Mouse (Mus musculus) liver, postnatal 0 days (tissue): ENCODE results near the gene Tmem117. TPM values are rescaled to one million over a fixed set of nuclear protein-coding genes. Genes with fewer than 3 reads are reported as not detected.

ENCODE experiments used
- ATAC-seq: fragments of 200-750 bp; cut with Nextera tagmentation; 2 replicates; pipeline ENCODE4 v1.8.0; 2017; ENCODE audit warnings: mild to moderate bottlenecking, moderate library complexity
- DNase-seq: peaks from one replicate; pipeline ENCODE4 v3.0.0-alpha.2; 2016
- H3K27ac ChIP-seq: fragments of 300-500 bp; sonication (generic); 2 replicates; pipeline ENCODE4 v1.5.1; 2014; ENCODE audit warnings: antibody characterized with exemption, moderate library complexity, mild to moderate bottlenecking, low read depth
- H3K27me3 ChIP-seq: fragments of 300-500 bp; sonication (generic); 2 replicates; pipeline ENCODE4 v1.6.1; 2014; ENCODE audit warnings: low read length, control low read depth, mixed read lengths; ENCODE audit not compliant: insufficient read depth
- H3K36me3 ChIP-seq: fragments of 300-500 bp; sonication (generic); replicated peaks from 2 replicates; pipeline ENCODE4 v1.6.1; 2014; ENCODE audit warnings: mild to moderate bottlenecking, control low read depth, low read length, moderate library complexity, mixed read lengths; ENCODE audit not compliant: insufficient read depth
- H3K4me1 ChIP-seq: fragments of 300-500 bp; sonication (generic); 2 replicates; pipeline ENCODE4 v1.6.1; 2014; ENCODE audit warnings: antibody characterized with exemption, mild to moderate bottlenecking, control low read depth; ENCODE audit not compliant: insufficient read depth
- H3K4me2 ChIP-seq: fragments of 300-500 bp; sonication (generic); 2 replicates; pipeline ENCODE4 v1.6.1; 2014; ENCODE audit warnings: low read depth, mild to moderate bottlenecking, low read length, moderate library complexity, mixed read lengths
- H3K4me3 ChIP-seq: fragments of 300-500 bp; sonication (generic); 2 replicates; pipeline ENCODE4 v1.5.1; 2014; ENCODE audit warnings: low read depth, low read length
- H3K9ac ChIP-seq: fragments of 300-500 bp; sonication (generic); replicated peaks from 2 replicates; pipeline ENCODE4 v1.6.1; 2014; ENCODE audit warnings: mild to moderate bottlenecking, moderate library complexity
- H3K9me3 ChIP-seq: fragments of 300-500 bp; sonication (generic); 2 replicates; pipeline ENCODE4 v1.6.1; 2016; ENCODE audit warnings: mild to moderate bottlenecking, control low read depth, low read length, mixed read lengths
- CTCF ChIP-seq: sonication (generic); IDR thresholded peaks from 2 replicates; pipeline ENCODE4 v1.5.1; 2016; ENCODE audit warnings: antibody characterized with exemption, low read depth
- EP300 ChIP-seq: IDR thresholded peaks from 2 replicates; pipeline ENCODE4 v1.6.1; 2016; ENCODE audit warnings: antibody characterized with exemption, low read depth, mild to moderate bottlenecking
- WGBS: fragments of 180-500 bp; shearing (Covaris S2); extraction: QIAGEN DNeasy Blood & Tissue Kit; methylation state at CpG from one replicate; pipeline ENCODE4 v1.1.7; 2014; ENCODE audit not compliant: insufficient replicate concordance; 5-methylcytosine and 5-hydroxymethylcytosine counted together
- polyA plus RNA-seq: library from polyadenylated mRNA; unstranded; fragments of >200 nt; fragmentation: Nextera tagmentation; extraction: Ambion mirVana; gene quantifications from 2 replicates; pipeline ENCODE4 v1.2.1, GENCODE M21; 2015

The Tmem117 gene
- polyA plus RNA-seq, 1 experiment from 2014 or later: not detected

GRCm38 (mm10) chr15:95100133-95100532, 471.1 kb downstream of the Tmem117 start:
- H3K27ac ChIP-seq: no peak overlapping the region
- DNase-seq (no peak), ATAC-seq (no peak)
- TF ChIP-seq EP300 (no peak), CTCF (no peak)
- H3K4me3 ChIP-seq: no peak overlapping the region
- no peaks in the 10 kb centered on the region for H3K4me1 ChIP-seq
- no peaks in the 10 kb centered on the region for H3K36me3 ChIP-seq
- H3K9ac ChIP-seq: no peak overlapping the region
- no peaks in the 10 kb centered on the region for H3K9me3 ChIP-seq
- WGBS: 75% methylated on average over 7 of the region's 7 CpGs
- no peaks in the 10 kb centered on the region for H3K27me3 ChIP-seq
- no peak overlapping the region for H3K4me2 ChIP-seq

GRCm38 (mm10) chr15:95101522-95101921, 472.5 kb downstream of the Tmem117 start:
- Histone ChIP-seq H3K36me3 (no peaks in the 10 kb centered on the region), H3K9ac (no peak overlapping the region), H3K4me2 (no peak overlapping the region), H3K27me3 (no peaks in the 10 kb centered on the region), H3K4me1 (no peaks in the 10 kb centered on the region), H3K4me3 (no peak overlapping the region), H3K9me3 (no peaks in the 10 kb centered on the region), H3K27ac (no peak overlapping the region)
- DNase-seq: no peak
- TF ChIP-seq CTCF: no peak
- TF ChIP-seq EP300: no peak
- no peak for ATAC-seq

GRCm38 (mm10) chr15:95107246-95107809, 478.3 kb downstream of the Tmem117 start:
- Histone ChIP-seq H3K9me3 (no peaks in the 10 kb centered on the region), H3K4me3 (no peak overlapping the region), H3K36me3 (no peaks in the 10 kb centered on the region), H3K9ac (no peak overlapping the region), H3K4me1 (no peaks in the 10 kb centered on the region), H3K4me2 (no peak overlapping the region), H3K27ac (no peak overlapping the region), H3K27me3 (no peaks in the 10 kb centered on the region)
- ATAC-seq: no peak
- DNase-seq: no peak
- TF ChIP-seq CTCF (no peak), EP300 (no peak)
- WGBS: 71% methylated on average over 8 of the region's 8 CpGs

GRCm38 (mm10) chr15:95108626-95109025, 479.6 kb downstream of the Tmem117 start:
- no peaks in the 10 kb centered on the region for H3K4me1 ChIP-seq
- no peak overlapping the region for H3K27ac ChIP-seq
- no peak overlapping the region for H3K4me3 ChIP-seq
- ATAC-seq (no peak), DNase-seq (no peak)
- TF ChIP-seq CTCF (no peak), EP300 (no peak)
- no peaks in the 10 kb centered on the region for H3K9me3 ChIP-seq
- 78% methylated on average over 4 of the region's 4 CpGs for WGBS
- H3K9ac ChIP-seq: no peak overlapping the region
- no peak overlapping the region for H3K4me2 ChIP-seq
- no peaks in the 10 kb centered on the region for H3K36me3 ChIP-seq
- no peaks in the 10 kb centered on the region for H3K27me3 ChIP-seq

GRCm38 (mm10) chr15:95131401-95131800, 502.4 kb downstream of the Tmem117 start:
- Histone ChIP-seq H3K9me3 (no peaks in the 10 kb centered on the region), H3K9ac (no peak overlapping the region), H3K4me2 (no peak overlapping the region), H3K36me3 (no peaks in the 10 kb centered on the region), H3K4me3 (no peak overlapping the region), H3K27me3 (no peaks in the 10 kb centered on the region), H3K4me1 (no peaks in the 10 kb centered on the region), H3K27ac (no peak overlapping the region)
- WGBS: 60% methylated on average over 4 of the region's 4 CpGs
- no peak for TF ChIP-seq CTCF
- TF ChIP-seq EP300: no peak
- DNase-seq (no peak), ATAC-seq (no peak)

DNA sequence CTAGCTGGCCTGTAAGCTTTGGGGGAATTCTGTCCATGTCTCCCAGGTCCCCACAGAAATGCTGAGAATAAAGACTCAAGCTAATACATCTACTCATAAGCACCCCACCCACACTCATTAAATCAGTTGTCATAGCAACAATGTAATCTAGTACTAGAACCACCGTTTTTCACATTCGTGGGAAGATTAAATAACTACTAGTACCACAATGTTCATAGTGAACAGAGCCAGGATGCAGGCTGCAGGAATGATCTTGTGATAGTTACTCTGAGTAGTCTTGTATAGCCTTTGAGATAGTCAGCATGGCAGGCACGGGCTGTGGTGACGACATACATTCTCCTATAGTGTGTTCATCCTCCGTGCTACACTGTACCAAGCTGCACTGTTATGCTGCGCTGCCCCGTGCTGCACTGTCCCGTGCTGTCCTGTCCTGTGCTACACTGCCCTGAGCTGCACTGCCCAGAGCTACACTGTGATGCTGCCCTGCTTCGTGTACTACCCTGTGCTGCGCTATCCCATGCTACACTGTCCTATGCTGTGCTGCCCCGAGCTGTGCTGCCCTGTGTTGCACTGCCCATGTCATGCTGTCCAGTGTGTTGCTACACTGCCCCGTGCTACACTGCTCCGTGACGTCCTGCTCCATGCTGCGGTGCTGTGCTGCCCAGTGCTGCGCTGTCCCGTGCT, 507.0 kb downstream of the Tmem117 start:
- TF ChIP-seq CTCF (no peak), EP300 (no peak)
- Histone ChIP-seq H3K27me3 (no peaks in the 10 kb centered on the region), H3K4me3 (no peak overlapping the region), H3K27ac (no peak overlapping the region), H3K9me3 (no peaks in the 10 kb centered on the region), H3K9ac (no peak overlapping the region), H3K4me2 (no peak overlapping the region), H3K36me3 (no peaks in the 10 kb centered on the region), H3K4me1 (no peaks in the 10 kb centered on the region)
- ATAC-seq: no peak
- DNase-seq: no peak
- 82% methylated on average over 17 of the region's 17 CpGs for WGBS
